Mouse (Mus musculus) urinary bladder, adult 2 months (tissue): ENCODE data around the gene Olfr525. TPM values are rescaled to one million over a fixed set of nuclear protein-coding genes. Genes with fewer than 3 reads are reported as not detected.

ENCODE experiments used
- DNase-seq: peaks from one replicate; pipeline ENCODE4 v3.0.0; 2022; ENCODE audit warnings: low spot score
- polyA plus RNA-seq: library from polyadenylated mRNA; depleted of rRNA; stranded (reverse); fragments of >200 nt; gene quantifications from 2 replicates; pipeline ENCODE4 v1.2.3, GENCODE M21; 2012; rRNA removed

Gene Olfr525
- not detected in 2 replicates for polyA plus RNA-seq

GRCm38 (mm10) chr7:140320558-140320957, at the start of gene Olfr525:
Gene Olfr525 (plus strand): TSS chr7:140320858.
- DNase-seq: no peak

GRCm38 (mm10) chr7:140295746-140296145, 24.9 kb upstream of the Olfr525 start:
- no peak for DNase-seq

- no peak for DNase-seq
Measured at GRCm38 (mm10) chr7:140296876-140297275, 23.8 kb upstream of the Olfr525 start.

DNA sequence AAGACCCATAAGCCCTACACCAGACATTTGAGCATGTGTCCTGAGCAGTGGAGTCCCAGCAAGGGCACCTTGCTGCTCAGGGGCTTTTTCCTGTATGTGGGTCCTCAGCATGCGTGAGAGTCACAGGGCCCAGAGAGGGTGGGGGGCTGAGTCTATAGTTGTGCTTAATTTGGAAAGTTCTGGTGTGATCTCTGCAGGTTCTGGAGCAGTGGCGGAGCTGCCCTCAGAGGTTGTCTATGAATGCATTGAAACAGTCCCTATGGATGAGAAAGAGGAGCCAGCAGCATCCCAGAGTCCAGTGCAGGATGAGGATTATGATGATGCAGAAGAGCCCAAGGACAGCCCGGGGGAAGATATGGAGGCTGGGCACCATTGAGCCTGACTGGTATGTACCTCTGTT, 21.2 kb upstream of the Olfr525 start:
- no peak for DNase-seq

DNA sequence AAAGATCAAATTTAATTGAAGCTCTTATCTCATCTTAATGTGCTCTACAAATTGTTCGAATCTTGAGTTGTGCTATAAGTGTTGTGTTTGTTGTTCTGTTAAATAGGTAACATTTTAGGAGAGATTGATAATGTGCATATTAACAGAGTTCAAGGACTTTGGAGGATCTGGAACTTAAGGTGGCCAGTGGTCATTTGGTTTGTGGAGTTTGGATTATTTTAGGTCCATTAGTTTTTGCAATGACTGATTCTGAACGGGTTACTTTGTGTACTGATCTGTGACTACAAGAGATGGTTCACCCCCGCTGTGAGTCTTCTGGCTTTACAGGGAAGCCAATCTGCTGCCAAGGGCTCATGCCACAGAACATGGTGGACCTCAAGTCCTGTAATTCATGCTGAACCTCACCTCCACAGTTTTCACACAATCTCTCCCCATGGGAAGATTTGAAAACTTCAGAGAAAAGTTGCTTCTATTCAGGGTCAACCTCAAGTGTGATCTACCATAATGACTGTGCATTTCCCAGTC, 735 bp upstream of the Olfr525 start:
- DNase-seq: no peak

DNA sequence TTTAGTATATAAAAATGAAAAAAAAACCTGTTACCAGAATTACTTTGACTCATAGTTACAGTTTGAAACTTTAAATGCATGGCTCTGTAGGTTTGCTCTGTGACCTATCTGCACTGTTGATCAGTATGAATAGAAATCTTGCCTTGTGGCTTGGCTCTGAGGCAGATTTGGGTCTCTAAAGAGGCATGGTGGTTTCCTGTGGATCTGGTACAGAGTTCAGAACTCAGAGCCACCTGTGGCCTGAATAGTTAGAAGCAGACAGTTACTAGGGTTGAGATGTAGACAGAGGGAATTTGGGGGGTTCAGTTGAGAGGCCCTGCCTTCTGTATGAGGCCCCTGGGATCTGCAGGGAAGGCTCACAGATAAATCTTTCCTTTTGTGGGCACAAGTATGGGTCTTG, 477 bp downstream of the Olfr525 start:
- no peak for DNase-seq

GRCm38 (mm10) chr7:140329766-140330304, 9.2 kb downstream of the Olfr525 start:
- DNase-seq: no peak

DNA sequence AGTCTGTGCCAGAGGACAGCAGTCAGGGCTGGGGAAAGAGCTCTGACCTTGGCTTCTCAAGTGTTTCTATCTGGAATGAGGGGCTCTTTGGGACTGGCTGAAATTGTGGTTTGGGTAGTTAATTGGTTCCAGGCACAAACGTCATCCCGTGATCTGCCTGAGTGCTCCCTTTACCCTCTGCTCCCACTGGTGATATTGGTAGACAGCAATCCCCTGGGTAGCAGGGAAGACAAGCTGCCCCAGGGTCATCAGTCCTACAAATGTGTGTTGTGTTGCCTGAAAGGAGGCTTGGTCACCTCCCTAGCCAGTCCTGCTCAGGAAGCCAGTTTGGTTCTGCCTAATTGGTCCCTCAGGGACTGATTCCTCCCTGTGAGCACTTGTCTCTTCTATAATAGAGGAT, 13.1 kb downstream of the Olfr525 start, which contains the start of gene Olfr527:
Gene Olfr527 (plus strand): TSS at position 301 of the 400 bp plus-strand sequence.
- no peak for DNase-seq

- no peak for DNase-seq
Measured at GRCm38 (mm10) chr7:140361571-140361970, 40.9 kb downstream of the Olfr525 start, which contains the start of gene Olfr60. Gene Olfr60 (minus strand): TSS chr7:140361671.

- DNase-seq: no peak
Measured at GRCm38 (mm10) chr7:140374300-140374699, 53.6 kb downstream of the Olfr525 start.

DNA sequence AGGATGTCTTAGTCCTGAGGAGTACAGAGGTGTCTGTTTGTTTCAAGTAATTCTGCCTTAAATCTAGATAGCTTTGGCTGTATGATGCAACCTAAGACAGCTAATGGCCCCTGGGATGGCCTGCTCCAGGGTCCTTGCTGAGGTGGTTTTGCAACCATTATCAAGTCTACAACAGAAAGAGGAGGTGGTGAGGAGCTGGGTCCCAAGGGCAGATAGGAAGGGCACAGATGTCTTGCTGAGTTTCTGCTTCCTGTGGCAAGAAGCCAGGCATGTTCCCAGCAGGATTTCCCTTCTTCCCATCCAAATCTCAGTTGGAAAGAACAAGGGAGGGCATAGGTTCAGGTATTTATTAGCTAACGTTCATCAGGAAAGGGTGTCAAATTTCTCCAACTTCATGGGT, 55.6 kb downstream of the Olfr525 start, which contains the start of gene Olfr530:
Gene Olfr530 (minus strand): TSS at position 101 of the 400 bp plus-strand sequence.
- no peak for DNase-seq

DNA sequence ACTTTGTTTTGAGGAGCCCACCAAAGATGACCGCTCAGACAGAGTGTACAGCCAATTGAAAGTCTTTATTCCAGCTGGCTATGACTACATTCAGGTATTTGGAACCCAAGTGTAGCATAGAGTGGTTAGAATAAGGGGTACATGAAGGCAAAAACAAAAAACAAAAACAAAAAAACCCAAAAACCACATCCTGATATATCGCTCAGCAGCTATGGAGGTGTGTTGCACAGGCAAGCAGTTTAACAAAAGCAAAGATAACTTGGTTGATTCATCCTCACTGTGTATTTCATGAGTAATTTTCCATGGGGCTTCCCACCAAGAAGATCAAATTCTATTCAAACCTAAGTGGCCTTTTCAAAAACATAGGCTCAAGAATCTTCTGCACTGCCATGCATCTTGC, 56.3 kb downstream of the Olfr525 start:
- no peak for DNase-seq

Other genes with a start within 250 kb of the Olfr525 start
- 0.83 and 1.0 TPM in 2 replicates for gene Caly, start 238.3 kb upstream of the Olfr525 start, polyA plus RNA-seq
- 3.3 TPM in 2 replicates for gene Prap1, start 227.5 kb upstream of the Olfr525 start, polyA plus RNA-seq
- 61.2 and 63.5 TPM in 2 replicates for gene Fuom, start 218.4 kb upstream of the Olfr525 start, polyA plus RNA-seq
- gene Paox, start 205.1 kb upstream of the Olfr525 start, polyA plus RNA-seq: 8.1 and 11.0 TPM in 2 replicates
- 112 and 118 TPM in 2 replicates for gene Echs1, start 204.4 kb upstream of the Olfr525 start, polyA plus RNA-seq
- gene Mtg1, start 183.3 kb upstream of the Olfr525 start, polyA plus RNA-seq: 26.1 and 31.0 TPM in 2 replicates
- 4.8 and 8.9 TPM in 2 replicates for gene Sprn, start 166.0 kb upstream of the Olfr525 start, polyA plus RNA-seq
- gene Olfr522, start 156.1 kb upstream of the Olfr525 start, polyA plus RNA-seq: not detected in 2 replicates
- not detected in 2 replicates for gene Olfr523, start 147.6 kb upstream of the Olfr525 start, polyA plus RNA-seq
- not detected in 2 replicates for gene Olfr524, start 114.9 kb upstream of the Olfr525 start, polyA plus RNA-seq
- gene Cd163l1, start 102.6 kb upstream of the Olfr525 start, polyA plus RNA-seq: 1.1 and 1.2 TPM in 2 replicates
- gene 5830411N06Rik, start 73.6 kb upstream of the Olfr525 start, polyA plus RNA-seq: 0.09 and 0.22 TPM in 2 replicates
- gene Olfr527, start 13.2 kb downstream of the Olfr525 start, polyA plus RNA-seq: not detected in 2 replicates
- 0.04 and 0.22 TPM in 2 replicates for gene Olfr60, start 40.8 kb downstream of the Olfr525 start, polyA plus RNA-seq
- gene Olfr530, start 55.5 kb downstream of the Olfr525 start, polyA plus RNA-seq: not detected in 2 replicates
- gene Olfr531, start 82.1 kb downstream of the Olfr525 start, polyA plus RNA-seq: not detected in 2 replicates
- gene Olfr532, start 100.8 kb downstream of the Olfr525 start, polyA plus RNA-seq: not detected in 2 replicates
- not detected in 2 replicates for gene Olfr533, start 142.5 kb downstream of the Olfr525 start, polyA plus RNA-seq
- not detected in 2 replicates for gene Olfr535, start 163.4 kb downstream of the Olfr525 start, polyA plus RNA-seq
- gene Olfr536, start 186.5 kb downstream of the Olfr525 start, polyA plus RNA-seq: not detected in 2 replicates
- gene Olfr538, start 247.0 kb downstream of the Olfr525 start, polyA plus RNA-seq: not detected in 2 replicates